6 mouse cellular contexts compared by ENCODE assay signal in the genomic region with DNA sequence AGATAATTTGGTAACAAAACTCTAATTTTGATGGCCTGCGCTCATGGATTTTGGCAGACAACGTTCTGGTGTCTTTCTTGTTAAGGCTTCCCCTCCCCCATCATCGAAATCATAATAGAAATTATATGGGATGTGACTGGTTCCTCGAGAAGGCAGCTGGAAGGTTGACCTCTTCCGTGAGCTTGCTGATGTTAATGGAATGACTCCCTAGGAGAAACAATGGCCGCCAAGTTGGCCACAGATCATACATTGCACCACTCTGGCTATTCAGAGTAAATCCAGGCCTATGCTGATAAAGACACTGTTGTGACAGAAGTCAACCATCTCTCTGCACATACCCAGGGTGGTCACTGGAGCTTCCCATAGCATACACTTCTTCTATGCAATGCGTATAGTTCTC.
"Had no signal": no experiment of that assay in that cellular context is flagged by ENCODE, and none has a peak within 500 bp of the region (broad histone marks: within the 10 kb centered on the region; RNA-seq: fewer than 3 reads in every experiment).

No protein-coding gene starts in this region.

- DNase-seq: lung, adult 2 months; lung, postnatal 14 days; right cerebral cortex, postnatal 14 days; thymus, adult 2 months; thymus, postnatal 25 days; thymus, postnatal 4 days had no signal
